Mouse (Mus musculus) C2C12 (cell line): ENCODE measurements around the gene Dars. TPM values are rescaled to one million over a fixed set of nuclear protein-coding genes. Genes with fewer than 3 reads are reported as not detected.

ENCODE experiments used
- H3K27me3 ChIP-seq: one replicate; pipeline ENCODE4 v1.6.1; 2011; ENCODE audit not compliant: control insufficient read depth, insufficient read depth, insufficient read length
- H3K36me3 ChIP-seq: one replicate; pipeline ENCODE4 v1.6.1; 2011; ENCODE audit not compliant: control insufficient read depth, insufficient read depth
- H3K4me3 ChIP-seq: one replicate; pipeline ENCODE4 v1.5.1; 2011; ENCODE audit warnings: mild to moderate bottlenecking, control low read depth; ENCODE audit not compliant: poor library complexity, insufficient read depth, severe bottlenecking
- H3K79me2 ChIP-seq: one replicate; pipeline ENCODE4 v1.6.1; 2011; ENCODE audit not compliant: control insufficient read depth, insufficient read depth
- H3K79me3 ChIP-seq: one replicate; pipeline ENCODE4 v1.6.1; 2011; ENCODE audit warnings: low read depth, control low read depth
- H3ac ChIP-seq: one replicate; pipeline ENCODE3; 2011; ENCODE audit warnings: low read depth; ENCODE audit not compliant: control insufficient read depth, insufficient read length
- CEBPB ChIP-seq: IDR thresholded peaks from one replicate; pipeline ENCODE4 v1.6.1; 2011; ENCODE audit warnings: low read depth, mild to moderate bottlenecking, control low read depth, moderate library complexity
- CTCF ChIP-seq: IDR thresholded peaks from one replicate; pipeline ENCODE4 v1.5.1; 2011; ENCODE audit not compliant: control insufficient read depth, insufficient read depth, insufficient read length
- FOSL1 ChIP-seq: IDR thresholded peaks from one replicate; pipeline ENCODE4 v1.8.0; 2011; ENCODE audit warnings: mild to moderate bottlenecking, low read length; ENCODE audit not compliant: poor library complexity, insufficient read depth, severe bottlenecking
- MAX ChIP-seq: IDR thresholded peaks from one replicate; pipeline ENCODE4 v1.6.1; 2011; ENCODE audit warnings: mild to moderate bottlenecking, control low read depth
- MYOD1 ChIP-seq: IDR thresholded peaks from one replicate; pipeline ENCODE4 v1.6.1; 2011; ENCODE audit warnings: low read depth; ENCODE audit not compliant: control insufficient read depth, insufficient read length
- MYOG ChIP-seq: IDR thresholded peaks from one replicate; pipeline ENCODE4 v1.6.1; 2011; ENCODE audit not compliant: control insufficient read depth, insufficient read length; ENCODE audit errors: extremely low read depth
- USF1 ChIP-seq: IDR thresholded peaks from one replicate; pipeline ENCODE4 v1.6.1; 2011; ENCODE audit warnings: low read depth, mild to moderate bottlenecking, control low read depth, moderate library complexity
- polyA plus RNA-seq: library from polyadenylated mRNA; unstranded; fragments of >200 nt; fragmentation: generic; extraction: Trizol; gene quantifications from one replicate; pipeline ENCODE4 v1.2.1, GENCODE M21; 2012; ENCODE audit warnings: missing spikeins

The Dars gene
- polyA plus RNA-seq, 1 experiment = 52.3 TPM

DNA sequence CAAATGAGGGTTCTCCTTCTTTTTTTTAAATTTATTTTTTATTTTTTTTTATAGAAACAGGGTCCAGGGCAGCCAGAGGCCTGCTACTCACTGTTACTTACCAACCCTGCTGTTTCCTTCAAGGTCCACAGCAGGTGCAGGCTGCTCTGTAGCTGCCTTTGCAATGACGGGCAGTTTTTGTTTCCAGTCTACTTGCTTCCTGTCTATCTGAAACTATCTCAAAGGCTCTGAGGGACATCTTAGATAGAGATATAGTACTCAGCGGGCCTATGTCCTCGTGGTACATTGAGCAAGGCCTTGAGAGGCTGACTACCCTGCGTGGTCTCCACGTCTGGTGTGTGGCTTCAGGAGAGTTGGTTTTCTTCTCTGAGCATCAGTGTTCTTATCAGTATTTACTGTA, 21.4 kb upstream of the Dars start:
- no peak overlapping the region for H3ac ChIP-seq
- no peaks in the 10 kb centered on the region for H3K27me3 ChIP-seq
- TF ChIP-seq USF1 = no peak
- TF ChIP-seq MYOD1 = no peak
- TF ChIP-seq FOSL1 = no peak
- TF ChIP-seq CEBPB = no peak
- no peak for TF ChIP-seq MAX
- TF ChIP-seq MYOG = no peak
- TF ChIP-seq CTCF = no peak
- no peak overlapping the region for H3K4me3 ChIP-seq
- no peaks in the 10 kb centered on the region for H3K79me2 ChIP-seq
- H3K79me3 ChIP-seq = no peaks in the 10 kb centered on the region
- H3K36me3 ChIP-seq = no peaks in the 10 kb centered on the region

DNA sequence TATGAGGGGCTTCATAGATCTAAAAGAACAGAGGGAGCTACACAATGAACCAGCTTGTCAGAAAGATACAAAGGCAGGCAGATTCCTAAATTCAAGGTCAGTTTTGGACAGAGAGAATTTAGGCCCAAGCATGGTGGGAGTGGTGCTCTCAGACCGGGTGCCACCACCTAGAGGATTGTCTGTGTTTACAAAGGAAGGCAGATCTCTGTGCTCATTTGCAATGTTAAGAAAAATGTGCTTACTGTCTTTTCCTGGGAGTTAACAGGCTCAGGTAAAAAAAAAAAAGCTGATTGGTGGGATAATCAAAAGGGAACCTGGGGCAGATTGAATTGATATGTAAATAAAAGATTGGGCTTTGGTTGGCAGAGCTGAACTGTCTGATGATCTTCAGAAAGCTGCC, 20.1 kb upstream of the Dars start:
- H3K79me3 ChIP-seq = no peaks in the 10 kb centered on the region
- TF ChIP-seq MAX (no peak), CEBPB (no peak), CTCF (no peak), FOSL1 (no peak), MYOD1 (no peak), USF1 (no peak), MYOG (no peak)

DNA sequence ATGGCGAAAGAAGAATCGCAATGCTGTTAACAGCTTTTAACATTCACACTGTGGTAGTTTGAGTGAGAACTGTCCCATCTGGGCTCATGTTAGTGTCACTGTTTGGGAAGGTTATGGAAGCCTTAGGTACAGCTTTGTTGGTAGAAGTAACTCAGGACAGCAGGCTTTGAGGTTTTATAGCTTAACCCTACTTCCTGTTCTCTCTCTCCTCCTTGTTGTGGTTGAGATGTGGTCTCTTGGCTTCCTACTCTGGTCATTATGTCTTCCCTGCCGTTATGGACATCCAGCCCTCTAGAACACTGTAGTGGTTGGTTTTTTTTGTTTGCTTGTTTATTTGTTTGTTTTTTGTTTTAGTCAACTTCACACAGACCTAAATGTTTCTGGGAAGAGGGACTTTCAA, 18.8 kb upstream of the Dars start:
- Histone ChIP-seq H3K27me3 (no peaks in the 10 kb centered on the region), H3K79me2 (no peaks in the 10 kb centered on the region), H3K4me3 (no peak overlapping the region), H3ac (no peak overlapping the region), H3K79me3 (no peaks in the 10 kb centered on the region), H3K36me3 (no peaks in the 10 kb centered on the region)
- TF ChIP-seq MAX (no peak), USF1 (no peak), FOSL1 (no peak), MYOD1 (no peak), CTCF (no peak), MYOG (no peak), CEBPB (no peak)

More for the DNA sequence above, 20.1 kb upstream of the Dars start:
- H3ac ChIP-seq = no peak overlapping the region
- H3K36me3 ChIP-seq = no peaks in the 10 kb centered on the region
- no peaks in the 10 kb centered on the region for H3K79me2 ChIP-seq
- no peak overlapping the region for H3K4me3 ChIP-seq
- no peaks in the 10 kb centered on the region for H3K27me3 ChIP-seq

DNA sequence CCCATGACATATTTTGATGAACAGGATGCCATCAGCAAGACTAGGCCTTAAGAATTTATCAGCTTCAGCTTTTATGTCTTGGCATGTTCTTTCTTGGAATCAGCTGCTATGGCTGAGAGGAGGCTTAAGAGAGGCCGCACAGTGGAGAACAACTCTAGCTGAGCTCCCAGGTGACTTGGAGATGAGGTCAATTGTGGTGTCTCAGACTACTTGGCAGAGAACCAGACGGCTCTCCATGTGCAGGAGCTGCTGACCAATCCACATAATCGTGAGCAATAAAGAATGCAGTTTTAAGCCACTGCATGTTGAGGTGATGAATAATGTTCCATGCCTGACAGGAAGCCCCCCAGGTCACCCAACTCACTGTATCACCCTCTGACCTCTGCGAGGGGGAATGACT, 18.4 kb upstream of the Dars start:
- TF ChIP-seq MYOD1 = no peak
- TF ChIP-seq MYOG = no peak
- no peak for TF ChIP-seq MAX
- TF ChIP-seq USF1 = no peak
- no peak for TF ChIP-seq FOSL1
- TF ChIP-seq CTCF = no peak
- TF ChIP-seq CEBPB = no peak
- Histone ChIP-seq H3K79me2 (no peaks in the 10 kb centered on the region), H3K79me3 (no peaks in the 10 kb centered on the region), H3ac (no peak overlapping the region), H3K36me3 (no peaks in the 10 kb centered on the region), H3K4me3 (no peak overlapping the region), H3K27me3 (no peaks in the 10 kb centered on the region)

DNA sequence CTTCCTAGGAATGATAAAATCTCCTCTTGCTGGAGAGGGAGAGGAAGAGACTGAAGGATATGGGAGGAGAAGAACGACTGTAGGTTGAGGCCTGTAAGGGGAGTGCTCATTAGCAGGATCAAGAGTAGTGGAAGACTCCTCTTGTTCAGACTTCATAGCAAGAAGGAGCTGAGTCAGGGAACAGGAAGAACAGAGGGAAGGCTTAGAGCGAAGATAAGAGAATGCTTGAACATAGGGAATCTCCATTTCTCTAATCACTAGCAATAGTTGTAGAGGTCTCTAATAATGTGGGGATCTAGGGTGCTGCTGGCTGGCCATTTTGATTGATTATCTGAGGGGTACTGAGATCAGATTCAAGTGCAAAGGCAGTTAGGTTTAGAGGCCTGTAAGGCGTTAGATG, 7.8 kb upstream of the Dars start:
- Histone ChIP-seq H3K4me3 (no peak overlapping the region), H3K36me3 (no peaks in the 10 kb centered on the region), H3ac (no peak overlapping the region), H3K27me3 (no peaks in the 10 kb centered on the region), H3K79me3 (no peaks in the 10 kb centered on the region), H3K79me2 (no peaks in the 10 kb centered on the region)
- TF ChIP-seq CTCF (no peak), MAX (no peak), MYOD1 (no peak), USF1 (no peak), CEBPB (no peak), MYOG (no peak), FOSL1 (no peak)

DNA sequence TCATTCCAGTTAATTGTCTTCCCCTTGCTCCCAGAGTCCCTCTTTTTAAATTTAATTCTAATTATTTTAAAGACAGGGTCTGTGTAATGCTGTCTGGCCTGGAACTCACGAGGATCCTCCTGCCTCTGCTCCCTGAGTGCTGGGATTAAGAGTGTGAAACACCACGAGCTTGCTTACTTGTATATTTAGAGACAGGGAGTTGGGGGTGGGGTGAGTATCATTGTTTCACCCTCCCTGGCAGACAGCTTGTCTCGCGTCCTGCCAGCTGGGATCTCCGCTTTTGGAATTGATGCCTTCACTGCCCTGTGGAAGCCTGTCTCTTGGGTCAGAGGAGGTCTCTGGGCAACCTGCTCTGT, 343 bp upstream of the Dars start:
- TF ChIP-seq MYOG (no peak), MAX (no peak), CEBPB (no peak), FOSL1 (no peak), CTCF (no peak), USF1 (no peak), MYOD1 (no peak)
- H3K79me3 ChIP-seq = peaks cover 24% of the 10 kb centered on the region
- H3K79me2 ChIP-seq = peaks cover 39% of the 10 kb centered on the region
- no peak overlapping the region for H3K4me3 ChIP-seq
- H3K27me3 ChIP-seq = no peaks in the 10 kb centered on the region
- peaks cover 15% of the 10 kb centered on the region for H3K36me3 ChIP-seq
- no peak overlapping the region for H3ac ChIP-seq
